In the genomic region with DNA sequence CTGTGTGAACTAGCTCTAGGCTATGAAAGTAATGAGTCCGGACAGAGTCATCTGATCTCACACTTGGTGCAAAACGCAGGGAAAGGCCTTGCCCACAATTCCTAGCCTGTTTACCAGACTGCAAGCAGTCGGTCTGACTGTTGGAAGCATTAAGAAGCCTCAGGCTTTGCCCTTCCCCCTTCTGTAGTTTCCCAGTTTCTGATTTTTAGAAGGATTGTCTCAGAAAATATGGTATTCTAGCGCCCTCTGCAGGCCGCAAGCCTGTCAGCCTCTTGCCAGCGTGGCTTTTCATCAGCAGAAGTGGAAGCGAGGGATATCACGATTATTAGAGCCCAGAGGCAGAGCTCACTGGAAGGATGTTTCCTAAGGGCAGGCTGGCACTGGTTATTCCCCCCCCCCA, we compare ENCODE assay signal across 8 mouse cellular contexts.
A peak's percentile ranks its signal among the peaks of the same experiment; 100 is the strongest.
DNase-seq lines count a peak whose midpoint lies in the region; ATAC-seq and TF ChIP-seq lines count a peak whose summit lies in the region.

No protein-coding gene starts in this region.

- H3K4me3 ChIP-seq in hindbrain, postnatal 0 days (ENCODE audit: low read length): no peak overlapping the region

- H3K4me2 ChIP-seq in hindbrain, postnatal 0 days (ENCODE audit: low read depth, low read length): peak overlapping the region; percentile 20; the same call in 1 of the 2 replicates

- no peaks in the 10 kb centered on the region for H3K27me3 ChIP-seq in hindbrain, postnatal 0 days (ENCODE audit: insufficient read depth, low read length)

- H3K36me3 ChIP-seq in hindbrain, postnatal 0 days (ENCODE audit: insufficient read depth, low read length): no peaks in the 10 kb centered on the region

- no peak overlapping the region for H3K27ac ChIP-seq in hindbrain, postnatal 0 days

- 2% methylated on average over 8 of the region's 8 CpGs for WGBS in hindbrain, postnatal 0 days

- ATAC-seq in activated CD4-positive, CD25-positive, alpha-beta regulatory T cell, adult 4 months: peak; percentile 40
- ATAC-seq in hindbrain, postnatal 0 days: peak; percentile 81
- ATAC-seq in megakaryocyte progenitor cell, adult 5-6 weeks (replicated peaks; ENCODE audit: poor library complexity): peak; percentile 67

- no peaks in the 10 kb centered on the region for H3K9me3 ChIP-seq in hindbrain, postnatal 0 days (ENCODE audit: low read length)

- no peak overlapping the region for H3K9ac ChIP-seq in hindbrain, postnatal 0 days (replicated peaks; ENCODE audit: low read length)

- TF ChIP-seq CTCF in hindbrain, postnatal 0 days (IDR thresholded peaks at IDR 0.05; ENCODE audit: low read depth): peak; percentile 91

- DNase-seq in cerebellum, postnatal 4 days (ENCODE audit: low spot score in 2 of 2): peak; percentile 61 to 91
- DNase-seq in gastrocnemius, adult 18-20 months (ENCODE audit: low spot score): peak; percentile 89
- DNase-seq in hindbrain, postnatal 0 days (ENCODE audit: low spot score): peak; percentile 96
- DNase-seq in left cerebral cortex, adult 11 months (ENCODE audit: low spot score): peak; percentile 67
- DNase-seq in right cerebral cortex, postnatal 14 days: peak; percentile 84
- DNase-seq in urinary bladder, postnatal 4 days (ENCODE audit: low spot score in 2 of 2): peak; percentile 64 to 88

- no peaks in the 10 kb centered on the region; the same call in 1 of the 2 replicates for H3K4me1 ChIP-seq in hindbrain, postnatal 0 days (ENCODE audit: insufficient read depth, low read length)
